Mouse (Mus musculus) testis, postnatal 14 days (tissue): Measurements from ENCODE around the gene Fsip1.

ENCODE experiments used
- DNase-seq: peaks from one replicate; pipeline ENCODE4 v3.0.0; 2021; ENCODE audit warnings: low spot score

The Fsip1 gene

DNA sequence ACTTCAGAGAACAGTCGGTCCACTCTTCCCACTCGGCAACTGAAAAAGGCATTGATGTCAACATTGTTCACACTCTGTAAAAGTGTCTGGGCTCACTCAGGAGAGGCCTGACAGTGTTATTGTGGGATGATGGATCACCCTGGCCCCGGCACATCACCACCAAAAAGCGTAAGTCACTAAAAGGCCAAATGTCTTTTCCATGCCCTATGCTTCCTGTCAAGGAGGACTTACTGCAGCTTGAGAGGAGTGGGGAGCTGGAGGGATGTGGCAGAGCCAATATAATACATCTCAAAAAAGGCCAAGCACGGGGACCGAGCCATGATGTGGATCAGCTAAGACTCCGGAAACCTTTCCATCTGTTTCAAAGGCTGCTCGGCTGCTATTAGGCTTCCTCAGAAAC lies 2.2 kb downstream of the Fsip1 start:
- DNase-seq, result no peak

- DNase-seq, result no peak
Observed at GRCm38 (mm10) chr2:118248966-118249365, 7.8 kb downstream of the Fsip1 start.

- DNase-seq, result no peak
Observed at GRCm38 (mm10) chr2:118248016-118248415, 8.8 kb downstream of the Fsip1 start.

GRCm38 (mm10) chr2:118245914-118246313 lies 10.9 kb downstream of the Fsip1 start:
- peak; percentile 34 for DNase-seq

- no peak for DNase-seq
Observed at GRCm38 (mm10) chr2:118236196-118236595, 20.6 kb downstream of the Fsip1 start.

GRCm38 (mm10) chr2:118235614-118236013 lies 21.2 kb downstream of the Fsip1 start:
- no peak for DNase-seq

- no peak for DNase-seq
Observed at GRCm38 (mm10) chr2:118230544-118230943, 26.2 kb downstream of the Fsip1 start.

GRCm38 (mm10) chr2:118228486-118229079 lies 28.2 kb downstream of the Fsip1 start:
- no peak for DNase-seq

DNA sequence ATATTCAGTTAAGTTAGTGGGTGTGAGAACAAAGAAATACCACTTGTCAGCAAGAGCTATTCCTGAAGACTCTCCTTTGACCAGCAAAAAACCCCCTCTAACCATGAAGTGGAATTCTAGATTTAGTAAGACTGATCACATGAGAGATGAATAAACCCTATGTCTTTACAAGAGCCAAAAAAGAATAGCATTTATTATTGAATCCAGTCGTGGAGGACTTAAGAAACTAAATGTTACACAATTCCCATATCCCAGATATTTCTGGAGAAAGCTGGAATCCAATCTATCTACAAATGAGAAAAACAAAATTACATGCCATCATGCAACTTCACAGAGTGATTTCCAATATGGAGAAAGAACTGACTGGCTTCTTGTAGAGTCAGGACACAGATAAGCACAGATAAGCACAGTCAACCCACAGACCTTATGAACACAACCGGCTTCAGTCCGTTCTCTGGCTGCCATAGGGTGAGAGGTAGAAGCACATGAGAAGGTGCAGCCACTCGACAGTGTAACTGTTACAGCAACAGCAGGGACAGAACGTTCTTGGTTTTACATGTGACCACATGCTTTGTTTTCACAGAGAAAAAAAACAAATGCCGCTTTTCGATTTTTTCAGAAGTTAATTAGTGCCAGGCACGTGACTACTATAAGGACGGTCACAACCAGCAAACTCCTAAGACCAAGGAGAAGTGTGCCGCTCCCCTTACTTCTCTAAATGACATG lies 31.3 kb downstream of the Fsip1 start:
- no peak for DNase-seq

DNA sequence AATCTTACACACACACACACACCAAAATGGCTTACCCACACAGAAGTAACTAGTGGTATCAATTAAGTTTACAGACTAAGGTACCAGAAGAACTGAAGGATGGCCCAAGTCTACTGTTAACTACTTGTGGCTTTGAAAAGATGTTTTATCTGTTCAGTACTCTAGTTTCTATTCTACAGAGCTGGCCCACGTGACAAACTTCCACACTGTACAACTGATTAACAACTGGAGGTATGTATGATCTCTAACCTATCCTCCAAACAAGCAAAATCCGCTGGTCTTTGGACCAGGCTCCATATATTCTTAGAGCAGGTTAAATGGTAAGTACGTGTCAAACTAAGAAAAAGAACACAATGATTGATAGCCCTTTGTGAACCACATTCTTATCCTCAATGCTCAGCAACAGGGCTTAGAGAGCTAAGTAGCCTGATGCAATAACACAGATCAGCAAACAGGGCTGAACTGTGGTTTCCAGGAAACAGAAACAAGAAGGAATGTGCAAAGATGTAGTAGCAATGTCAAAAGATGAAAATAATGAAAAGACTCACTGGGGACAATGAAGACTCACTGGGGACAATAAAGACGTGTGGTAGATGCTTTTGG lies 38.7 kb downstream of the Fsip1 start:
- no peak for DNase-seq

GRCm38 (mm10) chr2:118209712-118210111 lies 47.1 kb downstream of the Fsip1 start:
- no peak for DNase-seq

- no peak for DNase-seq
Observed at GRCm38 (mm10) chr2:118208651-118209050, 48.1 kb downstream of the Fsip1 start.

DNA sequence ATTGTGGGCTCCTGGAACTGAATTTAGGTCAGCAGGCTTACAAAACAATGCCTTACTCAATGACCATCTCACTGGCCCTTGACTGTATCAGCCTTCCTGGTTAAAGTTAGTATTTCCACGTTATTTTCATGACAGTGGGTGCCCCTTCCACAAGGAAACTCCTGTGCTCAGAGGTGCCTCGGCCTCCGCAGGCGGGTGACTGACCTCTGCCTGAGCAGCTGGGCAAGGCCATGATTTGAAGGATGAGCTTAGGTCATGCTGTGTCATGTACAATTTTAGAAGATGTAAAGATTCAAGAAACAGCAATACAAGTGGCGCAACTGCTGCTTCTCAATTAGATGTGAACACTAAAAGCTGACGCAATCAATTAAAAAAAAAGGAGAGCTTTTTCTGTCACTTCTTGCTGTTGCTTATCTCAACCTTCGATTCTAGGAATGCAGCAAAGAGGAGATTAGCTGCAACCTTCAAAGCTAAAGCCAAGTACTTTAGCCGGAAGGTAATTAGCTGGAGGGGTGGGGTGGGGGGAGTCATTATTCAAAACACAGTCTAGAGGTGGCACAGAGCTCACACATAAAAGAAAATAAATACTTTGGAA lies 50.7 kb downstream of the Fsip1 start:
- DNase-seq, result no peak

GRCm38 (mm10) chr2:118204646-118205045 lies 52.1 kb downstream of the Fsip1 start:
- no peak for DNase-seq

- DNase-seq, result no peak
Observed at GRCm38 (mm10) chr2:118203739-118204461, 52.9 kb downstream of the Fsip1 start.

- no peak for DNase-seq
Observed at GRCm38 (mm10) chr2:118202934-118203333, 53.8 kb downstream of the Fsip1 start.

GRCm38 (mm10) chr2:118201983-118202382 lies 54.8 kb downstream of the Fsip1 start:
- DNase-seq, result no peak

DNA sequence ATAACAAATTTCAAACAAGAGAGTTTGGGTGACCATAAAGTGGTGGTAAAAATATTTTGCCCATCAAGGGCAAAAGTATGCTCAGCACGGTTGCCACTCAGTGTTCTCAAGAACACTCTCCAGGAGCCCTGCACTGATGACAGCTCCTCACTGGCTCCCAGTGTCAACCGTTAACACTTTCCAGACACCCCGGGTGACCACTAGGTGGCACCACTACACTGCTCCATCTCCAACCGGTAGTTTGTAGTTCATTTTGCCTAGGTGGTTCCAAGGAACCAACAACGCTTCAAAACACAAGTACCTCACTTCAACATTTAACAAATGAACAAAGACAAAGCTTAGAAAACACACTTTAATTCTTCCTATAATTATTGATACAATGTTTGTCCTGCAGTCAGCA lies 56.9 kb downstream of the Fsip1 start:
- peak; percentile 66 for DNase-seq

DNA sequence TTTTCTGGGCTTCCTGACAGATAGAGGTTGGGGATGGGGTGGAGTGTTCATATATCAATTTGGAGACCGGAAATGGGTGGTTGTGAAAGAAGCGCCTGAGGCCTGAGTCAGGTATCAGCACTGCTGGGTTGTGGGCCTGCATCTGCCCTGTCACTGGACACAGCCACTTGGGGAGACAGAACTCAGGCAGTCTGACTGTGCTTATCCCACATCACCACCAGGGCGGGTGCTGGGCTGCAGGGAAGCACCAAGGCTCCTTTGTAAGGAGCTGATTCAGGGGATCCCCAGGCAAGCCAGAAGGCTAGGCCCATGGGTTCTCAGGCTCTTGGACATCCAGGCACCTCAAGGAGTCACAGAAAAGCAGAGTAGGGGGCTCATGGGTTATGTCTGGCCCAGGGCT lies 59.8 kb downstream of the Fsip1 start:
- DNase-seq, result no peak

GRCm38 (mm10) chr2:118182136-118182535 lies 74.6 kb downstream of the Fsip1 start:
- DNase-seq, result no peak

GRCm38 (mm10) chr2:118179873-118180585 lies 76.7 kb downstream of the Fsip1 start:
- DNase-seq, result no peak

GRCm38 (mm10) chr2:118179472-118179871 lies 77.3 kb downstream of the Fsip1 start:
- no peak for DNase-seq
